Mouse (Mus musculus): ENCODE measurements around the gene Tmem53. TPM values are rescaled to one million over a fixed set of nuclear protein-coding genes. Genes with fewer than 3 reads are reported as not detected.

Gene Tmem53
- polyA plus RNA-seq, 1 experiment from 2014 or later: 12.9 TPM

DNA sequence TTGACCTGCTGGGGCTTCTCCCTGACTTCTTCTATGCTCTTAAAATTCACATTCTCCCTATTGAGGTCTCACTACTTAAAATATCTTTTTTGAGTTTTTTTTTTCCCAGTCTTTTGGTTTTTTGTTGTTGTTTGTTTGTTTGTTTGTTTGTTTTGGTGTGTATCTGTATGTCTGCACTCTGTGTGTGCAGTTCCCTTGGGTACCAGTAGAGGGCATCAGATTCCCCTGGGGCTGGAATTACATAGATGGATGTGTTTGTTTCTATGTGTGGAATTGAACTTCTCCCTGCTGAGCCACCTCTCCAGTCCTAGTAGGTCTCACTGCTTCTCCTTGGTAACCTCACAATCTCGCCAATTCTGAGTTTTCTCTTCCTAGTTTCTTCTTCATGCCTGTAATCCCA lies 57.7 kb downstream of the Tmem53 start:
- Histone ChIP-seq H3K9ac (ENCODE audit: low read length) (no peak overlapping the region), H3K9me3 (ENCODE audit: control insufficient read depth, low read length) (no peaks in the 10 kb centered on the region), H3K4me1 (replicated peaks; ENCODE audit: control insufficient read depth, insufficient read depth) (peaks cover under 1% of the 10 kb centered on the region; the same call in 1 of the 2 replicates), H3K27ac (replicated peaks) (no peak overlapping the region), H3K27me3 (ENCODE audit: control insufficient read depth, insufficient read depth, low read length) (no peaks in the 10 kb centered on the region), H3K4me2 (replicated peaks; ENCODE audit: low read depth) (no peak overlapping the region), H3K4me3 (ENCODE audit: low read depth, low read length) (no peak overlapping the region), H3K36me3 (ENCODE audit: control insufficient read depth, insufficient read depth, low read length) (no peaks in the 10 kb centered on the region)
- DNase-seq (ENCODE audit: low spot score): no peak
- 92% methylated on average over 1 of the region's 1 CpGs for WGBS
- TF ChIP-seq EP300 (optimal IDR thresholded peaks at IDR 0.05): no peak
- TF ChIP-seq CTCF (IDR thresholded peaks at IDR 0.05; ENCODE audit: low read depth): peak; percentile 34
- ATAC-seq (ENCODE audit: low FRiP score, low TSS enrichment): no peak

DNA sequence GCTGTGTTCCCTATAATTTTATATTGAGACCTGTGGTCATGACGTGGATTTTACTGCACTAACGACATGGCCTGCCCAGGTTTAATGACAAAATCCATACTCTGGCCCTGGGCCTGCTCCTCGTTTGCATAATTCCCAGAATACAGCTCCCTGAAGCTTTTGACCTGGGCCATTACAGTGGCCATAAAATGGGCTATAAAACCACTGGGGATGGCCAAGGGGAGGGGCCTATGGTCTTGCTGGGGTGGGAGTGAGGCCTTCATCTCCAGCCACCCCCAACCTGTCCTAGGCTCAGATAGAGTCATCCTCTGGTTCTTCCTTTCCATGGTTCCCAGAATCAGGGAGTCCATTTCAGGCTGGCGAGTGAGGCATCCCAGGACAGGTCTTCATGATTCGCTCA lies 60.1 kb downstream of the Tmem53 start:
- ATAC-seq (ENCODE audit: low FRiP score, low TSS enrichment) (peak; percentile 9), DNase-seq (ENCODE audit: low spot score) (no peak)
- no peak overlapping the region for H3K4me2 ChIP-seq (replicated peaks; ENCODE audit: low read depth)
- H3K27ac ChIP-seq (replicated peaks): no peak overlapping the region
- H3K9ac ChIP-seq (ENCODE audit: low read length): no peak overlapping the region
- H3K4me1 ChIP-seq (replicated peaks; ENCODE audit: control insufficient read depth, insufficient read depth): no peaks in the 10 kb centered on the region
- H3K27me3 ChIP-seq (ENCODE audit: control insufficient read depth, insufficient read depth, low read length): no peaks in the 10 kb centered on the region
- 67% methylated on average over 5 of the region's 5 CpGs for WGBS
- no peak for TF ChIP-seq CTCF (IDR thresholded peaks at IDR 0.05; ENCODE audit: low read depth)
- TF ChIP-seq EP300 (optimal IDR thresholded peaks at IDR 0.05): no peak
- H3K4me3 ChIP-seq (ENCODE audit: low read depth, low read length): no peak overlapping the region
- no peaks in the 10 kb centered on the region for H3K36me3 ChIP-seq (ENCODE audit: control insufficient read depth, insufficient read depth, low read length)
- H3K9me3 ChIP-seq (ENCODE audit: control insufficient read depth, low read length): no peaks in the 10 kb centered on the region

DNA sequence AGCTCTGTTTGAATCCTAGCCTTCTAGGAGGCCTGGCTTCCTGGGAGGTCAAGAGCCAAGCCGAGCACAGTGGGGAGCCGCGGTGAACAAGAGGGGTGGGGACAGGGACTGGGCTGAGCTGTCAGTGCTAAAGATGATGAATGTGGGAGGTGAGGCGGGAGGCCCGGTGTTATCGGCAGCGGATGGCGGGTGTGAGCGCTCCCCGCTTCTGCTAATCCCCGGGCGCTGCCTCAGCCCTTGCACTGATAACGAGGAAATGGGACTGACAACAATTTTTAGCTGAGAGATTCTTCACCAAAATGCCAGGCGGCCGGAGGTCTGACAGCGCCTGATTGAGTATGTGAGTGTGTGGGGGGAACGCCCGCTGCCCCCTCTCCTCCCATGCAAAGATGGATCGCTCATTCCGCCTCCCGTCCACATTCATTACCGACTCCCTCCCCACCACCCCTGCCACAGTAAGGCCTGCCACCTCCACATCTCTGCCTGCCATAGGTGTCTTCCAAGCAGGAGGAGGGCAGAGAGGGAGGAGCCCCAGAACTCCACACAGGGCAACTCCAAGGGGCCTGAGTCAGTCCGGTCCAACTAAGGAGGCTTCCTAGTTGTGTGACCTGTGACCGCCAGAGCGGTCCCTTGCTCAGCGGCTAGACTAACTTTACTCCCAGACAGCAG lies 60.8 kb downstream of the Tmem53 start:
- Histone ChIP-seq H3K27ac (replicated peaks) (no peak overlapping the region), H3K9ac (ENCODE audit: low read length) (no peak overlapping the region), H3K4me2 (replicated peaks; ENCODE audit: low read depth) (no peak overlapping the region), H3K4me3 (ENCODE audit: low read depth, low read length) (no peak overlapping the region), H3K36me3 (ENCODE audit: control insufficient read depth, insufficient read depth, low read length) (no peaks in the 10 kb centered on the region), H3K4me1 (replicated peaks; ENCODE audit: control insufficient read depth, insufficient read depth) (no peaks in the 10 kb centered on the region), H3K27me3 (ENCODE audit: control insufficient read depth, insufficient read depth, low read length) (no peaks in the 10 kb centered on the region), H3K9me3 (ENCODE audit: control insufficient read depth, low read length) (no peaks in the 10 kb centered on the region)
- DNase-seq (ENCODE audit: low spot score) (no peak), ATAC-seq (ENCODE audit: low FRiP score, low TSS enrichment) (0 out of 2 replicates have a peak, but pooled peaks have one; percentile 31)
- TF ChIP-seq CTCF (IDR thresholded peaks at IDR 0.05; ENCODE audit: low read depth): no peak
- TF ChIP-seq EP300 (optimal IDR thresholded peaks at IDR 0.05): no peak
- WGBS: 21% methylated on average over 24 of the region's 26 CpGs

DNA sequence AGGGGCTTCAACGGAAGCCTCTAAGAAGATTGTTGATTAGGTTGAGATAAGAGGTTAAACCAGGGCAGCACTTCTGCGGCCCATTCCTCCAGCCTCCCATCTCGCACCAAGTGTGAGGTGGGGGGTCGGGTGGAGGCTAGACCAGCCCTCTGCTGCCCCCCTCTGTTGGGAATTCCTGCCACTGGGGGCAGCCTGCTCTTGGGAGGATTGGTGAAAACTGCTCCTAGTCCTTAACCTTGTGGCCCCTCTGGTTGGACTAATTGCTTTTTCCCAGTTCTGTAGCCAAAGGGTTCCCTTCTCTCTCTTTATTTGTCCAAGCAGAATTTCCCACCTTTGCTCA lies 61.3 kb downstream of the Tmem53 start:
- no peaks in the 10 kb centered on the region for H3K36me3 ChIP-seq (ENCODE audit: control insufficient read depth, insufficient read depth, low read length)
- no peak overlapping the region for H3K4me2 ChIP-seq (replicated peaks; ENCODE audit: low read depth)
- TF ChIP-seq EP300 (optimal IDR thresholded peaks at IDR 0.05): no peak
- peak; percentile 68 for TF ChIP-seq CTCF (IDR thresholded peaks at IDR 0.05; ENCODE audit: low read depth)
- no peaks in the 10 kb centered on the region for H3K9me3 ChIP-seq (ENCODE audit: control insufficient read depth, low read length)
- no peak for DNase-seq (ENCODE audit: low spot score)
- H3K4me3 ChIP-seq (ENCODE audit: low read depth, low read length): no peak overlapping the region
- H3K4me1 ChIP-seq (replicated peaks; ENCODE audit: control insufficient read depth, insufficient read depth): no peaks in the 10 kb centered on the region
- no peaks in the 10 kb centered on the region for H3K27me3 ChIP-seq (ENCODE audit: control insufficient read depth, insufficient read depth, low read length)
- no peak overlapping the region for H3K27ac ChIP-seq (replicated peaks)
- H3K9ac ChIP-seq (ENCODE audit: low read length): no peak overlapping the region
- WGBS: 19% methylated on average over 4 of the region's 4 CpGs
- 0 out of 2 replicates have a peak, but pooled peaks have one; percentile 7 for ATAC-seq (ENCODE audit: low FRiP score, low TSS enrichment)

DNA sequence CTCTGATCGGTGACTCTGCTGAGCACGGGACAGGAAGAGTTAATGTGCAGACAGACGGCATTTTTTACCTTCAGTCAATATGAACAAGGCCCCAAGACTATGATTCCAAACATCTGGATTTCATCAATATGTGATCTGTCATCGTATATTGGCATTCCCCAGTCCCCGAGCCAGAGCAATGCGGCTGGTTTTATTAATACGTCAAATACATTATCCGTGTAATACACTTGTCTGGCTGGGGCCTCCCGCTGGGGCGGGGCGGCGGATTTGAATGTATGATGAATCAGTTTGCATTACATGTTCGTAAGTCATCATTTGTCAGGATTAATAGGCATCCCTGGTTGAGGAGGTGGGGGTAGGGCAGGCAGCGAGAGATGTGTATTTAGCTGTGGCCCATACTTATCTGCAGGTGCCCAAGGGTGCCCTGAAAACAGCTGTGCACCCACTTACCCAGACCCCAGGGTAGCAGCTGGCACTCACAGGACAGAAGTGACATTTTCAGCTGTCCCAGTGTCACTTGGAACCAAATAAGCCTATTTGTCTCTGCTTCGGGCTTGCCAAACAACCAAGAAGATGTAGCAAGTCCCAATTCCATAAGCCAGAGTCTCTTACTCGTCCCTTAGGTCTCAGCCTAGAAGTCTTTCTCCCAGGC lies 63.2 kb downstream of the Tmem53 start:
- Histone ChIP-seq H3K27ac (replicated peaks) (no peak overlapping the region), H3K9me3 (ENCODE audit: control insufficient read depth, low read length) (no peaks in the 10 kb centered on the region), H3K27me3 (ENCODE audit: control insufficient read depth, insufficient read depth, low read length) (no peaks in the 10 kb centered on the region), H3K4me1 (replicated peaks; ENCODE audit: control insufficient read depth, insufficient read depth) (no peaks in the 10 kb centered on the region), H3K36me3 (ENCODE audit: control insufficient read depth, insufficient read depth, low read length) (no peaks in the 10 kb centered on the region), H3K4me3 (ENCODE audit: low read depth, low read length) (no peak overlapping the region), H3K4me2 (replicated peaks; ENCODE audit: low read depth) (no peak overlapping the region), H3K9ac (ENCODE audit: low read length) (no peak overlapping the region)
- DNase-seq (ENCODE audit: low spot score) (no peak), ATAC-seq (ENCODE audit: low FRiP score, low TSS enrichment) (no peak)
- TF ChIP-seq EP300 (optimal IDR thresholded peaks at IDR 0.05) (no peak), CTCF (IDR thresholded peaks at IDR 0.05; ENCODE audit: low read depth) (no peak)
- 51% methylated on average over 16 of the region's 16 CpGs for WGBS

DNA sequence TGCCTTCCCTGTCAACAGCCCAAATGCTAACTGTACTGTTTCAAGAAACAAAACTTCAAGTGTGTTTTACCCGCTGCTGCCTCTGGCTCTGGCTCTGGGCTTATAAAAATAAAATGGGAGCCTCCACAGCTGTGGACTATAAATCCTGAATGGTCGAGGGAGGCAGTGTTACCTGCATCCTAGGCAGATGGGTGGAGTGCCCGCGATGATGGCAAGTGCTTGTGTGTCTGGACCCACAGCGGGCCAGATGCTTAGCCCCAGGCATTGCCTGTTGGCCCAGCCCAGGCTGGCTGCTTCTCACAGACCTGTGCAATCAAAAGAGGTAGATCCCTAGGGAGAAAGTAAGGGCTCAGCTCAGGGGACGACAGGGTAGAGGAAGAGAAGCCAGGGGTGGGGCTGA lies 65.0 kb downstream of the Tmem53 start:
- H3K36me3 ChIP-seq (ENCODE audit: control insufficient read depth, insufficient read depth, low read length): no peaks in the 10 kb centered on the region
- no peak overlapping the region for H3K4me3 ChIP-seq (ENCODE audit: low read depth, low read length)
- TF ChIP-seq CTCF (IDR thresholded peaks at IDR 0.05; ENCODE audit: low read depth) (no peak), EP300 (optimal IDR thresholded peaks at IDR 0.05) (no peak)
- H3K4me1 ChIP-seq (replicated peaks; ENCODE audit: control insufficient read depth, insufficient read depth): no peaks in the 10 kb centered on the region
- DNase-seq (ENCODE audit: low spot score) (no peak), ATAC-seq (ENCODE audit: low FRiP score, low TSS enrichment) (no peak)
- no peak overlapping the region for H3K9ac ChIP-seq (ENCODE audit: low read length)
- H3K9me3 ChIP-seq (ENCODE audit: control insufficient read depth, low read length): no peaks in the 10 kb centered on the region
- no peaks in the 10 kb centered on the region for H3K27me3 ChIP-seq (ENCODE audit: control insufficient read depth, insufficient read depth, low read length)
- WGBS: 36% methylated on average over 6 of the region's 6 CpGs
- H3K4me2 ChIP-seq (replicated peaks; ENCODE audit: low read depth): no peak overlapping the region
- no peak overlapping the region for H3K27ac ChIP-seq (replicated peaks)
